Mouse (Mus musculus) frontal cortex, postnatal 36 days (tissue): Measurements from ENCODE around the gene Tent4b.

Source experiments
- DNase-seq, 2 experiments: peaks; one replicate each; pipeline ENCODE4 v3.0.0; 2022; ENCODE audit warnings: low spot score in 2 of 2

Gene Tent4b

DNA sequence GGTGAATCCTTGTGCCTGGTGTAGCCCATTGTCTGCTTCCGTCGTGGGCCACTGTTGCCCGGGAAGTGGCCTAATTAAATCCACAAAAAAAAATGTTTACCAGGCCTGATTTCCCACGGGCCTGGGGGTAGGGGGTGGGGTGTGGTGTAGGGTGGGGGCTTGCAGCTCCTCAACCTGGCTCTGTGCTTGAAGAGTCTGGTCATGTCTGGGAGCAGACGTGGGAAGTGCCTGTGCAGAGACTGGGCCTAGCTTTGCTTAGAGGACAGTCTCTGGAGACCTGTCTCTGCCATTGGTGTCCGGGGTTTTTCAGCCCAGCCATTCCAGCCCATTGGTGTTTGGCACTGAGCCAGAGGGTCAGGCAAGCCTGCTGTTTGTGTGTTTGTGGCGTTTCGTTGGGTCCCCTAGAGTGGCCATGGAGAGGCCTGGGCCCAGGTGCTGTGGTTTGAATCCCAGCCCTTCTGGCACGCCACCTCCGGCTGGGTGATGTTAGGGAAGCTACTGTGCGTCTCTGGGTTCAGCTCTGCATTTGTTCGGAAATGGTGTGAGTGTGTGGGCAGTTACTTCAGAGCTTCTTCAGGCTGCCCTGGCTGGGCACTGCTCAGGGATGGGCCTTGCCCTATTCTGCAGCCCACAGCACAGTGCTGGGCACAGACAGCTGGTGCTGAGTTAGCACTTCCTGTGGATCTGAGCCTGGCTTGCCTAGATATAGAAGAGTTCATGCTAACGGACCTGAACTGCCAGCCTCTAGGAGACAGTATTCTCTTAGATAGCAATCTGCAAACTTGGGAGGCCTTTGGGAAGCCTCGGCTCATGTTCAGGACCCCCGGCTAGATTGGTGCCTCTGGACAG, 102.8 kb downstream of the Tent4b start:
- no peak for DNase-seq

GRCm38 (mm10) chr8:88305814-88306213, 106.8 kb downstream of the Tent4b start:
- no peak for DNase-seq

DNA sequence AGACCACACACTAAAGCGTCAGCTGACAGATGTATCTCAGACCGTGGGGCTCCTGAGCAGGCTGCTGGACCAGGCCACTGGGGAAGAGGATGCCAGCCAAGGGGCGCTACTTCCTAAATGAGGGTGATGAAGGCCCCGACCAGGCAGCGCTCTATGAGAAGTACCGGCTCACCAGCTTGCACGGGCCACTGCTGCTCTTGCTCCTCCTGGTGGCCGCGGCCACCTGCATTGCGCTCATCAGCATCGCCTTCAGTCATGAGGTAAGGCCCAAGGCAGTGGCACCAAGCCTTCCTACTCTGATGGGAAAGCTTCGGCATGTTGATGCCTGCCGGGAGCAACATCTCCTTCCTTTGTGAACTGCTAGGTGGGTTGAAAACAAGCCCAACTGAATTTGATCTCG, 107.5 kb downstream of the Tent4b start:
- no peak for DNase-seq

DNA sequence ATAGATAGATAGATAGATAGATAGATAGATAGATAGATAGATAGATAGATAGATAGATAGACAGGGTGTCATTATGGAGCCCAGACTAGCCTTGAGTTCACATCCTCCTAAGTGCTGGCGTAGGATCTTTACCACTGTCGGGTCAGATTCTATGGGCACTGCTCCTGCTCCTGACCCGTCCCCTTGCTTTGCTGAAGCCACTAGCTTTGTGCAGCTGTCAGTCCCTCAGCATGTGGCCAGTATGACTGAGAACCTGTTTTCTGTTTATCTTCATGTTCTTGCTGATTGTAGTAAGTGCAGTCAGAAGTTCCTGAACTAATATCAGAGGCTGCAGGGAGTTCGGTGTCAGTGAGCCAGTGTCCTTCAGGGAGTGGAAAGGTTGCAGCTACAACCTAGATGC, 108.7 kb downstream of the Tent4b start:
- DNase-seq, result no peak
